Mouse (Mus musculus) embryonic facial prominence, embryonic 11.5 days (tissue): ENCODE results near the gene Vamp2. TPM values are rescaled to one million over a fixed set of nuclear protein-coding genes. Genes with fewer than 3 reads are reported as not detected.

ENCODE experiments used
- ATAC-seq: fragments of 200-750 bp; cut with Nextera tagmentation; replicated peaks from 2 replicates; pipeline ENCODE4 v1.8.0; 2017; ENCODE audit warnings: low read depth; ENCODE audit not compliant: insufficient number of reproducible peaks, low FRiP score, low TSS enrichment
- DNase-seq: peaks from one replicate; pipeline ENCODE4 v3.0.0-alpha.2; 2015; ENCODE audit warnings: low spot score
- H3K27ac ChIP-seq: fragments of 300-500 bp; sonication (generic); replicated peaks from 2 replicates; pipeline ENCODE4 v1.5.1; 2014; ENCODE audit warnings: mild to moderate bottlenecking, low read depth, low read length, control low read depth
- H3K27me3 ChIP-seq: fragments of 300-500 bp; sonication (generic); 2 replicates; pipeline ENCODE4 v1.6.1; 2014; ENCODE audit warnings: mild to moderate bottlenecking, low read length, moderate library complexity, mixed read lengths; ENCODE audit not compliant: control insufficient read depth, insufficient read depth
- H3K36me3 ChIP-seq: fragments of 300-500 bp; sonication (generic); replicated peaks from 2 replicates; pipeline ENCODE4 v1.6.1; 2014; ENCODE audit warnings: low read depth, mild to moderate bottlenecking, low read length, moderate library complexity, mixed read lengths; ENCODE audit not compliant: control insufficient read depth, insufficient read depth
- H3K4me1 ChIP-seq: fragments of 300-500 bp; sonication (generic); 2 replicates; pipeline ENCODE4 v1.6.1; 2014; ENCODE audit warnings: low read length, mixed read lengths; ENCODE audit not compliant: control insufficient read depth, insufficient read depth
- H3K4me2 ChIP-seq: fragments of 300-500 bp; sonication (generic); 2 replicates; pipeline ENCODE4 v1.6.1; 2014; ENCODE audit warnings: low read depth, mild to moderate bottlenecking, control low read depth, low read length, moderate library complexity
- H3K4me3 ChIP-seq: fragments of 300-500 bp; sonication (generic); 2 replicates; pipeline ENCODE4 v1.5.1; 2014; ENCODE audit warnings: low read depth, low read length, control low read depth
- H3K9ac ChIP-seq: fragments of 300-500 bp; sonication (generic); replicated peaks from 2 replicates; pipeline ENCODE4 v1.6.1; 2014; ENCODE audit warnings: mild to moderate bottlenecking, control low read depth, low read length
- H3K9me3 ChIP-seq: fragments of 300-500 bp; sonication (generic); replicated peaks from 2 replicates; pipeline ENCODE4 v1.6.1; 2016; ENCODE audit warnings: mild to moderate bottlenecking, low read length, inconsistent platforms, mixed read lengths; ENCODE audit not compliant: control insufficient read depth
- WGBS: fragments of 180-500 bp; shearing (Covaris S2); extraction: QIAGEN DNeasy Blood & Tissue Kit; methylation state at CpG from one replicate; pipeline ENCODE4 v1.1.7; 2014; 5-methylcytosine and 5-hydroxymethylcytosine counted together
- polyA plus RNA-seq: library from polyadenylated mRNA; unstranded; fragments of >200 nt; fragmentation: Nextera tagmentation; extraction: Ambion mirVana; gene quantifications from 2 replicates; pipeline ENCODE4 v1.2.1, GENCODE M21; 2014

Gene Vamp2
- polyA plus RNA-seq, 1 experiment from 2014 or later: 48.8 TPM

GRCm38 (mm10) chr11:69073951-69074775, 14.1 kb upstream of the Vamp2 start:
- whole genome bisulfite sequencing: 49% methylated on average over 6 of the region's 6 CpGs
- H3K9me3 ChIP-seq: no peaks in the 10 kb centered on the region
- no peak for ATAC-seq
- DNase-seq: no peak
- H3K4me2 ChIP-seq: no peak overlapping the region
- H3K27ac ChIP-seq: no peak overlapping the region; the same call in 1 of the 2 replicates
- no peak overlapping the region for H3K4me3 ChIP-seq
- no peaks in the 10 kb centered on the region for H3K4me1 ChIP-seq
- H3K9ac ChIP-seq: peak overlapping the region; percentile 13; the same call in 1 of the 2 replicates
- no peaks in the 10 kb centered on the region for H3K36me3 ChIP-seq
- H3K27me3 ChIP-seq: no peaks in the 10 kb centered on the region

GRCm38 (mm10) chr11:69074776-69075069, 13.6 kb upstream of the Vamp2 start:
- Histone ChIP-seq H3K9me3 (no peaks in the 10 kb centered on the region), H3K9ac (no peak overlapping the region), H3K27me3 (no peaks in the 10 kb centered on the region), H3K4me1 (no peaks in the 10 kb centered on the region), H3K4me3 (no peak overlapping the region), H3K27ac (no peak overlapping the region), H3K36me3 (no peaks in the 10 kb centered on the region), H3K4me2 (no peak overlapping the region)
- WGBS: 39% methylated on average over 2 of the region's 2 CpGs
- ATAC-seq (no peak), DNase-seq (no peak)

GRCm38 (mm10) chr11:69075764-69076479, 12.4 kb upstream of the Vamp2 start:
- Histone ChIP-seq H3K36me3 (no peaks in the 10 kb centered on the region), H3K4me3 (no peak overlapping the region), H3K4me2 (no peak overlapping the region), H3K4me1 (no peaks in the 10 kb centered on the region), H3K9me3 (no peaks in the 10 kb centered on the region), H3K27ac (no peak overlapping the region), H3K9ac (no peak overlapping the region), H3K27me3 (no peaks in the 10 kb centered on the region)
- DNase-seq: no peak
- 50% methylated on average over 8 of the region's 9 CpGs for WGBS
- no peak for ATAC-seq

GRCm38 (mm10) chr11:69076572-69076971, 11.7 kb upstream of the Vamp2 start:
- H3K36me3 ChIP-seq: no peaks in the 10 kb centered on the region
- no peak overlapping the region for H3K4me3 ChIP-seq
- no peaks in the 10 kb centered on the region for H3K9me3 ChIP-seq
- ATAC-seq (no peak), DNase-seq (no peak)
- 72% methylated on average over 5 of the region's 5 CpGs for WGBS
- no peak overlapping the region for H3K9ac ChIP-seq
- H3K4me2 ChIP-seq: no peak overlapping the region
- H3K4me1 ChIP-seq: no peaks in the 10 kb centered on the region
- H3K27me3 ChIP-seq: no peaks in the 10 kb centered on the region
- no peak overlapping the region for H3K27ac ChIP-seq

GRCm38 (mm10) chr11:69077316-69077715, 11.0 kb upstream of the Vamp2 start:
- WGBS: 86% methylated on average over 9 of the region's 9 CpGs
- no peaks in the 10 kb centered on the region for H3K36me3 ChIP-seq
- H3K4me3 ChIP-seq: no peak overlapping the region
- H3K27ac ChIP-seq: no peak overlapping the region
- H3K9me3 ChIP-seq: no peaks in the 10 kb centered on the region
- DNase-seq (no peak), ATAC-seq (no peak)
- H3K4me1 ChIP-seq: no peaks in the 10 kb centered on the region
- H3K4me2 ChIP-seq: no peak overlapping the region
- H3K9ac ChIP-seq: no peak overlapping the region
- no peaks in the 10 kb centered on the region for H3K27me3 ChIP-seq

- WGBS: 83% methylated on average over 6 of the region's 6 CpGs
- no peaks in the 10 kb centered on the region for H3K9me3 ChIP-seq
- no peaks in the 10 kb centered on the region for H3K4me1 ChIP-seq
- no peak overlapping the region for H3K4me3 ChIP-seq
- H3K4me2 ChIP-seq: no peak overlapping the region; the same call in 1 of the 2 replicates
- DNase-seq (no peak), ATAC-seq (no peak)
- no peak overlapping the region for H3K9ac ChIP-seq
- H3K36me3 ChIP-seq: no peaks in the 10 kb centered on the region
- no peaks in the 10 kb centered on the region for H3K27me3 ChIP-seq
- no peak overlapping the region for H3K27ac ChIP-seq
These were observed 10.2 kb upstream of the Vamp2 start for GRCm38 (mm10) chr11:69078041-69078440.

- H3K4me1 ChIP-seq: no peaks in the 10 kb centered on the region
- H3K27ac ChIP-seq: no peak overlapping the region
- no peaks in the 10 kb centered on the region for H3K27me3 ChIP-seq
- DNase-seq: no peak
- 68% methylated on average over 5 of the region's 5 CpGs for WGBS
- H3K9ac ChIP-seq: no peak overlapping the region
- no peak overlapping the region for H3K4me3 ChIP-seq
- no peak for ATAC-seq
- no peak overlapping the region for H3K4me2 ChIP-seq
- H3K9me3 ChIP-seq: no peaks in the 10 kb centered on the region
- no peaks in the 10 kb centered on the region for H3K36me3 ChIP-seq
These were observed 9.4 kb upstream of the Vamp2 start for GRCm38 (mm10) chr11:69078805-69079438.
